Mouse (Mus musculus): ENCODE measurements at regions not wholly inside any gene's neighbourhood (a gene's known extent, or its start where the extent isn't known, plus 50 kb on each side); places are given as distances from the start of the nearest gene placed in this dataset.

GRCm38 (mm10) chr11:114216493-114216892 is 149.6 kb upstream of the Sdk2 start:
- no peak for DNase-seq (ENCODE audit: low read depth)

- no peak for DNase-seq (ENCODE audit: low read depth)
These were observed 148.4 kb upstream of the Sdk2 start for GRCm38 (mm10) chr11:114215256-114215655.

- no peak for DNase-seq (ENCODE audit: low read depth)
These were observed 145.3 kb upstream of the Sdk2 start for GRCm38 (mm10) chr11:114212136-114212535.

GRCm38 (mm10) chr11:114205192-114205591 is 138.3 kb upstream of the Sdk2 start:
- DNase-seq (ENCODE audit: low read depth): peak; percentile 33

GRCm38 (mm10) chr11:114203416-114203815 is 136.6 kb upstream of the Sdk2 start:
- no peak for DNase-seq (ENCODE audit: low read depth)

GRCm38 (mm10) chr11:114202486-114202885 is 135.6 kb upstream of the Sdk2 start:
- no peak for DNase-seq (ENCODE audit: low read depth)

GRCm38 (mm10) chr11:114199081-114199586 is 132.3 kb upstream of the Sdk2 start:
- DNase-seq (ENCODE audit: low read depth): no peak

- DNase-seq (ENCODE audit: low read depth): no peak
These were observed 131.6 kb upstream of the Sdk2 start for GRCm38 (mm10) chr11:114198317-114199032.

- no peak for DNase-seq (ENCODE audit: low read depth)
These were observed 128.4 kb upstream of the Sdk2 start for GRCm38 (mm10) chr11:114195291-114195690.

- no peak for DNase-seq (ENCODE audit: low read depth)
These were observed 127.3 kb upstream of the Sdk2 start for GRCm38 (mm10) chr11:114194055-114194706.

- DNase-seq (ENCODE audit: low read depth): no peak
These were observed 126.2 kb upstream of the Sdk2 start for GRCm38 (mm10) chr11:114193018-114193417.

GRCm38 (mm10) chr11:114191661-114192060 is 124.8 kb upstream of the Sdk2 start:
- no peak for DNase-seq (ENCODE audit: low read depth)

GRCm38 (mm10) chr11:114184970-114185882 is 118.4 kb upstream of the Sdk2 start:
- no peak for DNase-seq (ENCODE audit: low read depth)

GRCm38 (mm10) chr11:114184431-114184830 is 117.6 kb upstream of the Sdk2 start:
- DNase-seq (ENCODE audit: low read depth): no peak

- DNase-seq (ENCODE audit: low read depth): no peak
These were observed 116.4 kb upstream of the Sdk2 start for GRCm38 (mm10) chr11:114183231-114183630.

- DNase-seq (ENCODE audit: low read depth): no peak
These were observed 112.1 kb upstream of the Sdk2 start for GRCm38 (mm10) chr11:114178746-114179472.

- no peak for DNase-seq (ENCODE audit: low read depth)
These were observed 110.9 kb upstream of the Sdk2 start for GRCm38 (mm10) chr11:114177789-114178188.

GRCm38 (mm10) chr11:114177281-114177680 is 110.4 kb upstream of the Sdk2 start:
- no peak for DNase-seq (ENCODE audit: low read depth)

- DNase-seq (ENCODE audit: low read depth): no peak
These were observed 109.9 kb upstream of the Sdk2 start for GRCm38 (mm10) chr11:114176671-114177212.

- no peak for DNase-seq (ENCODE audit: low read depth)
These were observed 108.7 kb upstream of the Sdk2 start for GRCm38 (mm10) chr11:114175437-114176131.

- no peak for DNase-seq (ENCODE audit: low read depth)
These were observed 108.0 kb upstream of the Sdk2 start for GRCm38 (mm10) chr11:114174871-114175270.
